Comparison of ENCODE assay signal across 14 mouse cellular contexts in the genomic region with DNA sequence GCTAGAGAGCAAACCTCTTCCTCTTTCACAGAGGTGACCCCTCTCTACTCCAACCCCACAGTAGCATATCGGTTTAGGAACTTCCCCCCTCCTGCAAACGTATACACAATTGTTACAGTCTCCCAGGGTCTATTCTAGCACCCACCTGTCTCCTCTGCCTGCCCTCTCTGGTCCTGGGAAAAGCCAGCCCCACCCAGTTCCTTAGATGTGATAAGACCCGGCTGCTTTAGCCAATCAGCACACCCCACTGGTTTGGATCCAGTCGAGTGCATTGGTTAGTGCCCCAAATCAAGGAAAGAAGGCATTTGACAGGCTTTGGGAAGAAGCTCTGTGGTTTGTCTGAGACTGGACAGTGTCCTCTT. TPM values are rescaled to one million over a fixed set of nuclear protein-coding genes. Genes with fewer than 3 reads are reported as not detected.
DNase-seq lines count a peak whose midpoint lies in the region; ATAC-seq lines count a peak whose summit lies in the region.
"Had no signal": no experiment of that assay in that cellular context is flagged by ENCODE, and none has a peak within 500 bp of the region (broad histone marks: within the 10 kb centered on the region; RNA-seq: fewer than 3 reads in every experiment).

No protein-coding gene starts in this region.

- H3K9me3 ChIP-seq in lung, embryonic 16.5 days (ENCODE audit: control insufficient read depth, low read length) = no peaks in the 10 kb centered on the region
- no peaks in the 10 kb centered on the region for H3K9me3 ChIP-seq in intestine, embryonic 16.5 days (ENCODE audit: control insufficient read depth, low read length)
- no peaks in the 10 kb centered on the region for H3K9me3 ChIP-seq in stomach, embryonic 14.5 days (ENCODE audit: control insufficient read depth, low read depth, low read length)
- H3K9me3 ChIP-seq: limb, embryonic 13.5 days had no signal

- no peaks in the 10 kb centered on the region; the same call in 1 of the 2 replicates for H3K27me3 ChIP-seq in lung, embryonic 16.5 days (ENCODE audit: control insufficient read depth, insufficient read depth, low read depth, low read length)
- peaks cover 5% of the 10 kb centered on the region; the same call in 1 of the 2 replicates for H3K27me3 ChIP-seq in intestine, embryonic 16.5 days (replicated peaks; ENCODE audit: control insufficient read depth, insufficient read depth, low read length)
- H3K27me3 ChIP-seq in stomach, embryonic 14.5 days (ENCODE audit: control insufficient read depth, insufficient read depth, low read length) = no peaks in the 10 kb centered on the region

- WGBS in lung, embryonic 16.5 days = 10% methylated on average over 4 of the region's 4 CpGs
- WGBS in intestine, embryonic 16.5 days = 12% methylated on average over 4 of the region's 4 CpGs
- 31% methylated on average over 4 of the region's 4 CpGs for WGBS in stomach, embryonic 14.5 days

- H3K9ac ChIP-seq in lung, embryonic 16.5 days (ENCODE audit: low read length) = no peak overlapping the region
- no peak overlapping the region for H3K9ac ChIP-seq in intestine, embryonic 16.5 days (ENCODE audit: low read depth, low read length)
- H3K9ac ChIP-seq in stomach, embryonic 14.5 days (replicated peaks; ENCODE audit: low read depth, low read length) = no peak overlapping the region

- H3K4me1 ChIP-seq in lung, embryonic 16.5 days (replicated peaks; ENCODE audit: control insufficient read depth, insufficient read depth, low read length) = peaks cover 6% of the 10 kb centered on the region; the same call in 1 of the 2 replicates
- H3K4me1 ChIP-seq in intestine, embryonic 16.5 days (ENCODE audit: control insufficient read depth, insufficient read depth, low read length) = peaks cover 6% of the 10 kb centered on the region
- peaks cover 6% of the 10 kb centered on the region; the same call in 1 of the 2 replicates for H3K4me1 ChIP-seq in stomach, embryonic 14.5 days (ENCODE audit: control insufficient read depth, insufficient read depth, low read length)

- no peak overlapping the region for H3K4me3 ChIP-seq in lung, embryonic 16.5 days (ENCODE audit: low read length)
- H3K4me3 ChIP-seq in intestine, embryonic 16.5 days (ENCODE audit: low read length) = no peak overlapping the region
- no peak overlapping the region for H3K4me3 ChIP-seq in stomach, embryonic 14.5 days (ENCODE audit: low read depth, low read length)
- H3K4me3 ChIP-seq: limb, embryonic 13.5 days had no signal

- no peaks in the 10 kb centered on the region for H3K36me3 ChIP-seq in lung, embryonic 16.5 days (ENCODE audit: control insufficient read depth, insufficient read depth, low read length)
- H3K36me3 ChIP-seq in intestine, embryonic 16.5 days (ENCODE audit: control insufficient read depth, insufficient read depth, low read length) = no peaks in the 10 kb centered on the region
- H3K36me3 ChIP-seq in stomach, embryonic 14.5 days (ENCODE audit: control insufficient read depth, insufficient read depth, low read length) = no peaks in the 10 kb centered on the region
- H3K36me3 ChIP-seq: G1E; limb, embryonic 13.5 days had no signal

- ATAC-seq in frontal cortex, adult (ENCODE audit: low TSS enrichment) = peak; percentile 10; the same call in 1 of the 2 replicates
- 0 out of 2 replicates have a peak, but pooled peaks have one; percentile 36 for ATAC-seq in lung, embryonic 16.5 days (ENCODE audit: low read depth)
- peak; percentile 74 for ATAC-seq in intestine, embryonic 16.5 days
- ATAC-seq in stomach, embryonic 14.5 days (ENCODE audit: insufficient number of reproducible peaks, insufficient read depth, low FRiP score, low read depth) = peak; percentile 63
- ATAC-seq in inflammation-experienced regulatory T-cells, adult 6 months = no peak

- H3K4me2 ChIP-seq in lung, embryonic 16.5 days (ENCODE audit: low read depth, low read length) = no peak overlapping the region
- no peak overlapping the region for H3K4me2 ChIP-seq in intestine, embryonic 16.5 days (ENCODE audit: low read depth, low read length)
- no peak overlapping the region for H3K4me2 ChIP-seq in stomach, embryonic 14.5 days (replicated peaks; ENCODE audit: low read depth, low read length)

- H3K27ac ChIP-seq in lung, embryonic 16.5 days (ENCODE audit: low read length) = no peak overlapping the region
- no peak overlapping the region for H3K27ac ChIP-seq in intestine, embryonic 16.5 days (ENCODE audit: low read length)
- no peak overlapping the region for H3K27ac ChIP-seq in stomach, embryonic 14.5 days (ENCODE audit: low read length)
- H3K27ac ChIP-seq: limb, embryonic 13.5 days had no signal

- DNase-seq in frontal cortex, postnatal 14 days (ENCODE audit: low spot score in 2 of 2) = no peak
- no peak for DNase-seq in lung, postnatal 14 days
- DNase-seq in spleen, adult 12 weeks (ENCODE audit: low spot score) = no peak
- DNase-seq: embryo, embryonic 11 days; gastrocnemius, postnatal 10 days; kidney, adult 18-20 months; thymus, postnatal 4 days had no signal

RNA-seq across cellular contexts. Expression of a gene that starts 0.9 kb away (rescaled TPM):
- 8.1 and 11.0 TPM in 2 replicates for polyA plus RNA-seq in lung, embryonic 16.5 days (2015; fragmentation: Nextera tagmentation; extraction: Ambion mirVana)
- 3.0 and 3.6 TPM in 2 replicates for polyA plus RNA-seq in intestine, embryonic 16.5 days (2015; fragmentation: Nextera tagmentation; extraction: Ambion mirVana)
- 5.6 and 8.1 TPM in 2 replicates for polyA plus RNA-seq in stomach, embryonic 14.5 days (2014; fragmentation: Nextera tagmentation; extraction: Ambion mirVana)
- under 1 TPM in 1 of 3 experiments, not detected in 2; 0.18 TPM for polyA plus RNA-seq in inflammation-experienced regulatory T-cells, adult 6 months (2017; shearing (Covaris generic))
- polyA plus RNA-seq: G1E had no signal

RNA-seq across cellular contexts. Expression of a gene that starts 29.4 kb away (rescaled TPM):
- 0.36 and 0.63 TPM in 2 replicates for polyA plus RNA-seq in lung, embryonic 16.5 days (2015; fragmentation: Nextera tagmentation; extraction: Ambion mirVana)
- polyA plus RNA-seq in intestine, embryonic 16.5 days (2015; fragmentation: Nextera tagmentation; extraction: Ambion mirVana) = 0.16 and 0.38 TPM in 2 replicates
- polyA plus RNA-seq in stomach, embryonic 14.5 days (2014; fragmentation: Nextera tagmentation; extraction: Ambion mirVana) = 0.30 and 0.39 TPM in 2 replicates
- polyA plus RNA-seq in inflammation-experienced regulatory T-cells, adult 6 months (2017; shearing (Covaris generic)) = under 1 TPM in 2 of 3 experiments, not detected in 1; 0.18 to 0.43 TPM
